Mouse (Mus musculus): ENCODE measurements around the gene Fbxl17. TPM values are rescaled to one million over a fixed set of nuclear protein-coding genes. Genes with fewer than 3 reads are reported as not detected.

Gene Fbxl17
- total RNA-seq, 2 experiments from 2014 or later = 29.2 to 30.7 TPM

GRCm38 (mm10) chr17:63090112-63090511, 409.7 kb downstream of the Fbxl17 start:
- no peak for DNase-seq

DNA sequence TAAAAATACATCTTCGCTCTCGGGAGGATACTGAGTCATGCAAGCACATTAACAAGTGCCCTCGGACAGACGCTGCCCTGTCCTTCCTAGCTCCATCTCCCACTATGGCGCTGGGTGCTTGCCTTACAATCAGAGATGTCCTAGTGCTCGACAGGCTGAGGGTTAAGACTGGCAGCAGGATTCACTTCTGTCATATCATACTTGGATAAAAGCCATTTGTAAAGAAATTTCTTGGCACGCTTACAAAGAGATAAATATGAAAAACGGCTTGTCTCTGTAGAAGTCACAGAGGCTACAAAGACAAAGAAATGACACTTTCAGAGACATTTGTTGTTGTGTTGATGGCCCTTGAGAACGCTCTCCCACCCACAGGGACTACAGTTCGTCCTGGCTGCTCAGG, 412.6 kb downstream of the Fbxl17 start:
- DNase-seq = no peak

DNA sequence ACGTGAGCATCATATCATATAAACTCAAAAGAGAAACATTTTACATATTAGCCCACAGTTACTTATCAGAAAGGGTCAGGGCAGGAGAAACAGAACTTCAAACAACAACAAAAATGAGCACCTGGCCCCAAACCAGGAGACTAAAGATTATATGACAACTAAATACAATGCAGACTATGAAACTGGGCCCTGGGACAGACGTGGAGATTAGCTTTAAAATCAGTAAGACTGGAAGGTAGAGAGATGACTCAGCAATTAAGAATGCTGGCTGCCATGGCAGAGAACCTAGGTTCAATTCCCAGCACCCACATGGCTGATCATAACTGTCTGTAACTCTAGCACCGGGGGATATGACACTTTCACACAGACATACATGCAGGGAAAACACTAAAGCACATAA, 413.3 kb downstream of the Fbxl17 start:
- DNase-seq = no peak

DNA sequence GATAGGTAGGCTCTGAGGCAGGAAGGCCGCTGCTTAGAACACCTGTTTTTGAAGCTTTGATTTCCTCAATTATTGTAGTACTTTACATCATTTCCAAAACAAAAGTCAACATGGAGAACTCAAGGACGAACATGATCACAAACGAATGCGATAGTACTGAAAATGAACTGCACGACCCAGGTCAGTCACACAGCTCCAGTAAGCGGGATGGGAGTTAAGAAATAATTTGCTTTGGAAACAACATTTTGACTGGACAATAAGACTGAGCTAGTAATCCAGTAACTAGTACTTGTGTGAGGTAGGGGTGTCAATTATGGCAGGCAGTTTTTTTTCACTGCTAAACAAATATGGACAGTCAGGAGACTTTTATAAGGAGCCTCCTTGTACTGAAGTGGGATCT, 414.6 kb downstream of the Fbxl17 start:
- no peak for DNase-seq

GRCm38 (mm10) chr17:63079087-63079486, 420.7 kb downstream of the Fbxl17 start:
- no peak for DNase-seq

- DNase-seq = no peak
Observed at GRCm38 (mm10) chr17:63077509-63077908, 422.3 kb downstream of the Fbxl17 start.

DNA sequence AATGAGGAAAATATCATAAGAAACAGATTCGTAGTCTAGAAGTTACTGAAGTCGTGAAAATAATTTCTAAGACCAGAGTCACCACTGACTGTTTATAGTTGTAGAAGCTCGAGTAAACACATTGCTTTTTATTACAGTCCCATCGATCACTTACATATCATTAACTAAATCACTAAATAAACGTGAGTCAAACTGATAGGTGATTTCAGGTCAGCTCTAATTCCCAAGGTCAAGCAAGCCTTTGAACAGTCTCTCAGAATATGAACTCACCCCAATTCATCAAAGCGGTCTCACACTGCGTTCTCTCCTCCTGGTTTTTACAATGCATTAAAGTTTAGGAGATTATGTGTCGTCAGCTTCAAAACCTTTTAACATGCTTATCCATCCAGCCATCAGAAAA, 423.2 kb downstream of the Fbxl17 start:
- no peak for DNase-seq

GRCm38 (mm10) chr17:63076037-63076426, 423.8 kb downstream of the Fbxl17 start:
- no peak for DNase-seq

DNA sequence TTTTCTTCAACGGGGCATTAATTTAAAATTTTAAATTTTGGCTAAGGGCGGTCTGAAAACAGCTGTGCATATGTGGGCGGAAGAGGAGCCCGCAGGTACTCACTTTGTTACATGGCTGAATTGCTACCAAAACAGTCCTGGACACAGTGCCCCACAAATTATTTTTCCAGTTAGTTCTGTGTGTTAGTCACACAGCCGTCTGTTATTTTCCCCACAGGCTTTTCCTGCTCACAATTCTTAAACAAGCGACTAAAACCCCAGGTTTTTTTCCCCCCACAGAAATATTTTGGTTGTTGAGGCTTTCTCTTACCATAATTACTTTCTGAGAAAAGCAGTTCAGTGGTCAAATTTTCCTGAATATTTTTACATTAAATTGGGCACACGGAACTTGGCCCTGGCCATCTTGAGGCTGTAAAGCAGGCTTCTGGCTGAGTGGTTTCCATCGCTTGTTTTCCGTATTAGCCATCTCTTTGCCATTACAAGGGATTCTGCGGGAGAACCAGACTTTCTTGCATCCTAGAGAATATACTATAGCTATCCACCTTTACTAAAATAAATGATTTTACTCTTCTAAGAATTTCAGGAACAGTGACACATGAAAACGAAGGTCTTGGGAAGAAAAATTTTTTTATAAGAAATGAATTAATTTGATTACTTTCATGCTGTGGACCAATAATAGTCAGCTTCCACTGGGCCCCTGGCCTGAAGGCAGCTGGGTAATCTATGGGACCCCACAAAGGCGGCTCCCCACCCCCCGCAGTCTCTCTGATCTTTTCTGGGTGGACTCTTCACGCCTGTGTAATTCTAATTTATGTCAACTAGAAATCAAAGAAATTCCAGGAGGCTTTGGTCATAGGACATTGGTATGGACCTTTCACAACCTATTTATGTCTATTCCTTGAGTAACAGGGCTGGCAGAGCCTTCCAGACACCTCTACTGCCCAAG, 424.5 kb downstream of the Fbxl17 start:
- DNase-seq = no peak

- no peak for DNase-seq
Observed at GRCm38 (mm10) chr17:63073342-63073741, 426.5 kb downstream of the Fbxl17 start.

DNA sequence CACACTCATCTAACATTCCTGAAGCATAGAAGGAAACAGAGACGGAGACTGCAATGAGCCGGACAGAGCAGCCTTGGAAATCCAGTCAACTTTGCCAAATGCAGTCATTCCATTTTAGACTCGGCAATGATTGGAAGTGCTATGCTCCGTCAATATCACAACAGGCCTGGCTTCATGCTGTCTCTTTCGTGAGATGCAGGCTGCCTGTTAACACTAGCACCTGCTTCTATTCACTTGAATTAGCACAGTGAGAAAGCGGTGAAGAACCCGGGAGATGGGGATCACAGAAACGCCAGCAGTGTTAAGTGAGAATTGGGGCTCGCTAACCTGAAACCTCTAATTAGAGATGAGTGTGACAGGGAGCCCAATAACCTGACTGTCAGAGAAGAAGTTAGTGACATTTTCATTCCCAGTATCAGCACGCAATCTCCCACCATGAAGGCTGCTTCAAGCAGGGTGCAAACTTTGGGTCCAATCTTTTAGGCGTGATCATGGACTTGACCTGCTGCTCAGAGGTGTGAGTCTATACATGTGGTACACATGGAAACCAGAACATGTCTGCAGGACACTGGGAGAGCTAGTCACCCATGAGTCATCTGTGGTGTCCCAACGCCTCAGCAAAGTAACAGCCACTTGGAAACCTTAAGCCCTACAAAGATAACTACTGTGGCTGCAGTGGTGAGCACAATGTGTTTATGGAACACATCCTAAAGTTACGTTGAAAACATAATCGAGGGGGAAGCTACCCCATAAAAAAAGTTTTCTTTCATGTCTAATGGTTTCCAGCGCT, 428.5 kb downstream of the Fbxl17 start:
- no peak for DNase-seq

DNA sequence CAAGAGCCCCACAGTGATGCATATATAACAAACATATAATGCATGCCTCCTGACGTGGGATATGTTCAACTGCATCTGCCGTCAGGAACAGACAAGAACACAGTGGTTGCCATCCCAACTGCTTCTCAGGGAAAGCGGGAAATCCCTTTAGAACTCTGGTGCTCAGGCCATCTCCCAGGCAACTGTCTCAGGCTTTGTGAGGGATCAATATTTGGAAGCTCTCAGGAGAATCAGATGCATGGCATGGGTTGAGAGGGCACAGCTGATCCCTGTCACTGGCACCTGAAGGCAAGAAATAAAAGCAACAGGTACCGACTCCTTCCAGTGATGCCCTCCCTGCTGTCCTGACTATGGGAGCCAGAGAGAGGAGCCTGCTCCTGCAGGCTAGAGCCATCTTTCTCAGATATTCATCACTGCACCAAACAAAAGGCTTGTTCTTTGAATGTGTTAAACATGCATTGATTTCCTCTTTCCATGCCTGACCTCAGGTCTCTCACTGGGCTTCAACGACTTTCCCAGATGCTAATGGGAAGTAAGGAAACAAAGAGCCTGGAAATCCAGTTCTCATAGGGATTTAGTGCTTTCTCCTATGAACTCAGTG, 429.6 kb downstream of the Fbxl17 start:
- no peak for DNase-seq

GRCm38 (mm10) chr17:63062785-63063184, 437.0 kb downstream of the Fbxl17 start:
- DNase-seq = no peak

DNA sequence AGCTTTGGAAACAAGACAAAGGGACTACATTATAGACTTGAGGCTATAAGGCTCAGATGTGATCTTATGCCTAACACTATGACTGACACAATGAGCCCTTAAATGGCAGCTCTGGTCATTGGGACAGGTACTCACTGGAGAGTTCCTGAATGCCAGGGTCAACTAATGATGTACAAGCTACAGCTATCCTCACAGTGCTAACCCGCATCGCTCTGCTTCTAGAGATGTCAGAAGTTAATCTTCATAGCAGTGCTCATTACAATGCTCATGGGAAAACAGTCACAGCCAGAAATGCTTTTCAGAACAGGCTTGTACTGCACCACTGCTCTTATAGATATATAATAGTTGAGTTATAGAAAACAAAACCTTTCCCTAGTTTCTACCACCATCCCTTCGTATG, 438.0 kb downstream of the Fbxl17 start:
- no peak for DNase-seq

DNA sequence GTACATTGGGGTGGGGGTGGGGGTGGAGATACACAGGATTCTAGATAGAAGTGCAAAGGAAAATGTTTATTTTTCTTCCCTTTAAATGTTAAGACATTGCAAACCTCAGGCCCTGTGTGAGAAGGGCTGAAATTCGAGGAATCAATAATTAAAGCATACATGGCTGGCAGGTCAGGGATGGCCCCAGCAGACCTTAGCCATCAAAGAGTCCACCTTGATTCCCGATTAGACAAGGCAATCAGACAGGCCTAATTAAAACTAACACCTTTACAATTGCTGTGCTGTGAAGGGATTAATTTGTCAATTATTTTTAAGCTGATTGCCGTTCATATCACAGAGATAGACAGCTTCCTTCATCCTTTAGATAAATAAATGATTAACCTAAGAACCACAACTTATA, 439.0 kb downstream of the Fbxl17 start:
- DNase-seq = no peak

DNA sequence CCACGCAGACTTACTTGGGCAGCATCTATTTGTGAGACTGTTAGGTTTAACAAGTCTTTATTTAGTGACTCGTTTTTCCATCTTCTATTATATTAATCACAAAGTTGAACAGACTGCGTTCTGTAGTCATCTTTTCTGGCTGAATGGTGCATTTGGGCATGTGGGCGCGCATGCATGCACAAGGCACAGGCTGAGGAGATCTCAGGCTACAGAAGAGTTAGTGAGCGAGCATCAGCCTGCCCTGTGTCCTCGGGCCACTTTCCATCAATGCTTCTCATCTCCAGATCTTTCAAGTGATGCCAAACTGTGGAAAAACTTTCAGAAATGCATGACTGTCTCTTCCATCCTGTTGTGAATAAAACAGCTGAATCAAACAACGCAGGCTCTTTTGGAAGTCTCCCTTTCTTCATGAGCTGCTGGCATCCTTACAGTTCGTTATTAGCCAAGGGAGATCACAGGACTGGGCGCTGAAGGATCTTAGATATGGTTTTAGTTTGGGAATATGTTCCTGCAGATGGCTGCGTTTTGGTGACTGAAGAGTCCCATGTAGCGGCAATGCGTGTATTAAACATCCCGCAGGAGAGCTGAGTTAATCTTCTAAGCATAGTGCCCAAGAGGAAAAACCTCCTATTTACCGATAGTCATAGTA, 442.0 kb downstream of the Fbxl17 start:
- no peak for DNase-seq

- no peak for DNase-seq
Observed at GRCm38 (mm10) chr17:63056976-63057375, 442.8 kb downstream of the Fbxl17 start.

GRCm38 (mm10) chr17:63053311-63053710, 446.5 kb downstream of the Fbxl17 start:
- DNase-seq = no peak

DNA sequence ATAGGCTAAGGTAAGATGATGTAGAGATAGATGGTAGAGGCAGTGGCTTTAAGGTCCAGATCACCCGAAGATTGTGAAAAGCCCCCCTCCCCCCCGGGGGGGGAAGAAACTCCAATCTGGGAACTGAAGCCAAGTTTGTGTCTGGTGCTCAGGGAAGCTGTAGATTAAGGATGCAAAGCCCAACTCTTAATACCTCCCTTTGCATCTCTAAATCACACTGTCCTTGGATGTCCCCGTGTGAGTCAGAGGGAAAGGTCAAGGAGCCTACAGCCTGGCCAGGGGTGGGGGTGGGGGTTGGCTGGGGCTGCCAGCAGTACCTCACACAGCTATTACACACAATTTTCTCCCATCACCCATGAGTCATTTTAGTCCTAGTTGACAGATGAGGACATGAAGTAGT, 453.4 kb downstream of the Fbxl17 start:
- DNase-seq = no peak

DNA sequence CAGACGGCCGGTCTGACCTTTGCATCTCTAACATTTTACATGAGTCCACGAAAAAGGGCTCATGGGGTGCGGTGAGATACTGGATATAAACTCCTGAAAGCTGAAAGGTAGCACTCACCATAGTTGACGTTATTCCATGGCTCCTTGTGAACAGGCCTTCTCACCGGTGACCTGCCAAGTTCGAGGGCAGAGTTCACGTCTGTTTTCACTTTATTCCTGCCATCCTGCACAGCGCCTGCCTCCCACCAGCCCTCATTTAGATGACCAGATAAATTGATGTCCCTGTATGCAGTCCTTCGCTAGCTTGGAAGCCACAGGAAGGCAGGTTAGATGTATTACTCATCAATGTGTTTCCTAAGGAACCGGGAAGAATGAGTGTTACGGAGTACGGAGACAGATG, 454.5 kb downstream of the Fbxl17 start:
- DNase-seq = no peak

DNA sequence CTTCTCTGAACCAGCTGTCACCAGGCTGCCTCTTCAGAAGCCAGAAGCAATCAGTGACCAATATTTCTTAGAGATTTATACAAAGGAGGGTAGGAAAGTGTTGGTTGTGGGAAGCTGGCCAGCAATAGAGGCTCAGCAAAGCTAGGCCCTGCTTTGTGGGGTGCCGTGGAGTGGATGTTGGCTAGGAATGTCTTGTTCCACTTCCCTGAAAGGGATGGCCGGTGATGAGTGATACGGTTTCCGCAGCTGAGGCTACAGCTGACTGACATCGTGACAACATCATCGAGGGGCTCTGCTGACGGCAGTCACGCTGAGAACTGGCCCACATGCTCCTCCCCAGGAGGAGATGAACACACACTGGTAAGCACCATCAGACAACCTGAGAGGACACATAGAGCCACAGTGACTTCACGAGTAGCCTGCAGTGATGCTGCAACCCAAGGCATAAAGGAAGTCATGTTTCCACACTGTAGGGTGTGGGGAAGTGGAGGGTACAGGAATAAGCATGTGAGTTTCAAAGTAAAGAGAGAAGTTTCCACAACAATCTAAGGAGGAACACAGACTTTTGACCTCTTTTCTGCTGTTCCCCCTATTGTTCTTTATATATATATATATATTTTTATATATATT, 456.7 kb downstream of the Fbxl17 start:
- DNase-seq = no peak

DNA sequence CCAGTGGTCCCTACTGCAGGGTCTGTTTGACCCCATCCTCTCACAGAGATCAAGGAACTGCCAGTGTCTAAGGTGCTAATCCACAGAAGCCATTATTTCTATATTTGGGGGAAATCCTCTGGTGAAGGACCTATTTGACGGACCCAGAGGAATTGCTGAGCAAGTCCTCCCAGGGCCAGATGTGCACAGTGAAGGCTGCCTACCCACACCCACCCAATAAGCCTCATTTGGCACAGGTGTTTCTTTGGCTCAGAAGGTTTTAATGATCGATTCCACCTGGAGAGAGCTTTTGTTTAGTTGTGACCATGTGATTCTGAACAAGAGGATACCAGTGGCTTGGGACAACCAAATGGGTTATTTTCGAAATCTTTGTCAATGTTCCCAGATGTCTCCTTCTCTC, 462.3 kb downstream of the Fbxl17 start:
- DNase-seq = no peak
